Mouse (Mus musculus) megakaryocyte, embryonic 14.5 days (primary cell): ENCODE measurements around the gene Dnah1.

Experiments used
- FLI1 ChIP-seq: IDR thresholded peaks from 2 replicates; pipeline ENCODE4 v1.6.1; 2012; ENCODE audit warnings: low read length, inconsistent platforms, mixed read lengths
- GATA1 ChIP-seq: IDR thresholded peaks from 3 replicates; pipeline ENCODE4 v1.6.1; 2012; ENCODE audit warnings: mixed read lengths, low read length, inconsistent platforms, borderline replicate concordance

DNA sequence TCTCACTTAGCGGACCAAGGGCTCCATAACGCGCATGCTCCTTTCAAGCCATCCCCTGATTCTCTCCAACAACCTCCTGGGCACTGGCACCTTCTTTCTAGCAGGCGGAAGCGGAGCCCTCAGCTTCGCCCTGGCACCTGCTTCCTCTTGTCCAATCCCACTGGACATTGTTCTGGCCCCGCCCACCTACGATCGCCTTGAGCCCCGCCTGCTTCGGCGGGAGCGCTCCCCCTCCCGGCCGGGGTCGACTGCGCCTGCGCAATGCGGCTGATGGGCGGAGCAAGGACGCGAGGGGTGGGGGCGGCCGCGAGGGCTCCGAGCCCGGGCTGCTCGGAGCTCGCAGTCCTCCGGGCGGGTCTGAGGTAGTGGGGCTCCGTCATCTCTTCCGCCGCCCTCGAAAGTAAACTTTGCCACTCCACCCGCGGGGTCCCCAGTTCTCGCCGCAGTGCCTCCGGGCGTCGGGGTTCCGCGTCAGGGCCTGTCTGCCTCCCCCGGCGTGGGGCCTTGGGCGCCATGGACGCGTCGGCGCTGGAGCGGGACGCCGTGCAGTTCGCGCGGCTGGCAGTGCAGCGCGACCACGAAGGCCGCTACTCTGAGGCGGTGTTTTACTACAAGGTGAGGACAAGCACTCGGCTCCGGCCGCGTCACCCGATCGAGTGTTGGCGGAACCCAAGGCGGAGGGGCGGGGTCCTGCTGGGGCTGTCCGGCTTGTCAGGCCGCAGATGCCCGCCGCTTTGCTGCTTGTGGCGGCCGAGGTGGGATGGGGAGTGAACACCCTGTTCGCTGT is 12.9 kb upstream of the Dnah1 start, which contains the start of gene Capn7:
- TF ChIP-seq GATA1 (no peak), FLI1 (no peak)
